Mouse (Mus musculus) lung, adult 2 months (tissue): ENCODE results near the gene Usp10. TPM values are rescaled to one million over a fixed set of nuclear protein-coding genes. Genes with fewer than 3 reads are reported as not detected.

ENCODE experiments used
- DNase-seq: peaks from one replicate; pipeline ENCODE4 v3.0.0; 2022
- H3K4me1 ChIP-seq: fragments of 200-500 bp; 2 replicates; pipeline ENCODE4 v1.6.1; 2011; ENCODE audit warnings: low read length; ENCODE audit not compliant: control insufficient read depth, insufficient read depth
- H3K4me3 ChIP-seq: fragments of 200-500 bp; replicated peaks from 2 replicates; pipeline ENCODE3; 2011; ENCODE audit warnings: low read depth, mild to moderate bottlenecking, control low read depth, low read length; ENCODE audit errors: extremely low read depth
- CTCF ChIP-seq: fragments of 200-500 bp; IDR thresholded peaks from 2 replicates; pipeline ENCODE4 v1.5.1; 2011; ENCODE audit warnings: mild to moderate bottlenecking, low read length, control low read depth; ENCODE audit not compliant: insufficient read depth
- POLR2A ChIP-seq: fragments of 200-500 bp; IDR thresholded peaks from 2 replicates; pipeline ENCODE4 v1.6.1; 2011; ENCODE audit warnings: low read depth, mild to moderate bottlenecking, control low read depth, low read length, borderline replicate concordance; ENCODE audit errors: extremely low read depth
- WGBS: fragments of 180-500 bp; shearing (Covaris S2); methylation state at CpG from one replicate; pipeline ENCODE4 v1.1.7; 2018; 5-methylcytosine and 5-hydroxymethylcytosine counted together
- polyA plus RNA-seq: library from polyadenylated mRNA; depleted of rRNA; stranded (reverse); fragments of >200 nt; gene quantifications from 2 replicates; pipeline ENCODE4 v1.2.3, GENCODE M21; 2012

The Usp10 gene
- polyA plus RNA-seq, 1 experiment, result 78.1 TPM

- Histone ChIP-seq H3K4me1 (no peaks in the 10 kb centered on the region), H3K4me3 (no peak overlapping the region)
- no peak for TF ChIP-seq POLR2A
- TF ChIP-seq CTCF, result no peak
- no peak for DNase-seq
- WGBS, result 59% methylated on average over 11 of the region's 11 CpGs
Measured at GRCm38 (mm10) chr8:119978770-119979381, 68.7 kb downstream of the Usp10 start.

- WGBS, result 69% methylated on average over 4 of the region's 4 CpGs
- Histone ChIP-seq H3K4me1 (no peaks in the 10 kb centered on the region), H3K4me3 (no peak overlapping the region)
- TF ChIP-seq CTCF (no peak), POLR2A (no peak)
- DNase-seq, result no peak
Measured at GRCm38 (mm10) chr8:119981253-119981652, 71.1 kb downstream of the Usp10 start.

GRCm38 (mm10) chr8:119984085-119984484 is 73.9 kb downstream of the Usp10 start:
- TF ChIP-seq POLR2A, result no peak
- peak; percentile 50 for TF ChIP-seq CTCF
- DNase-seq, result no peak
- Histone ChIP-seq H3K4me3 (no peak overlapping the region), H3K4me1 (no peaks in the 10 kb centered on the region)

- TF ChIP-seq POLR2A, result no peak
- TF ChIP-seq CTCF, result no peak
- H3K4me1 ChIP-seq, result no peaks in the 10 kb centered on the region
- 65% methylated on average over 5 of the region's 5 CpGs for WGBS
- H3K4me3 ChIP-seq, result no peak overlapping the region
- no peak for DNase-seq
Measured at GRCm38 (mm10) chr8:119986174-119986573, 76.0 kb downstream of the Usp10 start.

- WGBS, result 54% methylated on average over 15 of the region's 15 CpGs
- Histone ChIP-seq H3K4me3 (no peak overlapping the region), H3K4me1 (no peaks in the 10 kb centered on the region)
- TF ChIP-seq CTCF, result no peak
- TF ChIP-seq POLR2A, result no peak
- no peak for DNase-seq
Measured at GRCm38 (mm10) chr8:119988087-119988486, 77.9 kb downstream of the Usp10 start.

GRCm38 (mm10) chr8:119992249-119992648 is 82.1 kb downstream of the Usp10 start, which contains the start of gene Crispld2:
TSS of gene Crispld2 (plus strand) at chr8:119992438.
- Histone ChIP-seq H3K4me1 (no peaks in the 10 kb centered on the region), H3K4me3 (peak within 1 kb of the TSS; percentile 48)
- DNase-seq, result peak; percentile 40
- WGBS, result 1% methylated on average over 25 of the region's 25 CpGs
- no peak for TF ChIP-seq CTCF
- peak; percentile 68; the same call in 1 of the 2 replicates for TF ChIP-seq POLR2A

- WGBS, result 52% methylated on average over 7 of the region's 7 CpGs
- no peak for DNase-seq
- Histone ChIP-seq H3K4me1 (no peaks in the 10 kb centered on the region), H3K4me3 (no peak overlapping the region)
- no peak for TF ChIP-seq CTCF
- TF ChIP-seq POLR2A, result no peak
Measured at GRCm38 (mm10) chr8:119994114-119994513, 84.0 kb downstream of the Usp10 start.

GRCm38 (mm10) chr8:119994556-119994955 is 84.4 kb downstream of the Usp10 start:
- H3K4me1 ChIP-seq, result no peaks in the 10 kb centered on the region
- TF ChIP-seq CTCF (no peak), POLR2A (no peak)
- WGBS, result 53% methylated on average over 6 of the region's 6 CpGs
- no peak overlapping the region for H3K4me3 ChIP-seq
- DNase-seq, result no peak

GRCm38 (mm10) chr8:119997266-119997665 is 87.1 kb downstream of the Usp10 start:
- WGBS, result 80% methylated on average over 4 of the region's 4 CpGs
- TF ChIP-seq POLR2A (no peak), CTCF (no peak)

GRCm38 (mm10) chr8:120000461-120000860 is 90.3 kb downstream of the Usp10 start:
- TF ChIP-seq CTCF (no peak), POLR2A (no peak)
- DNase-seq, result no peak

More at GRCm38 (mm10) chr8:119997266-119997665, 87.1 kb downstream of the Usp10 start:
- DNase-seq, result no peak
- Histone ChIP-seq H3K4me1 (no peaks in the 10 kb centered on the region), H3K4me3 (no peak overlapping the region)

More at GRCm38 (mm10) chr8:120000461-120000860, 90.3 kb downstream of the Usp10 start:
- WGBS, result 28% methylated on average over 8 of the region's 8 CpGs
- H3K4me3 ChIP-seq, result no peak overlapping the region
- peaks cover 2% of the 10 kb centered on the region; the same call in 1 of the 2 replicates for H3K4me1 ChIP-seq
